Mouse (Mus musculus) testis, adult 2 months (tissue): ENCODE data around the gene Hecw1.

ENCODE experiments used
- CTCF ChIP-seq: fragments of 200-500 bp; IDR thresholded peaks from 2 replicates; pipeline ENCODE4 v1.5.1; 2012; ENCODE audit warnings: low read depth, mild to moderate bottlenecking, inconsistent platforms, low read length, moderate library complexity; ENCODE audit not compliant: control insufficient read depth, insufficient read depth, insufficient replicate concordance
- POLR2A ChIP-seq: fragments of 200-500 bp; IDR thresholded peaks from 2 replicates; pipeline ENCODE4 v1.6.1; 2012; ENCODE audit warnings: low read depth, mild to moderate bottlenecking, inconsistent platforms, low read length, moderate library complexity; ENCODE audit not compliant: control insufficient read depth

DNA sequence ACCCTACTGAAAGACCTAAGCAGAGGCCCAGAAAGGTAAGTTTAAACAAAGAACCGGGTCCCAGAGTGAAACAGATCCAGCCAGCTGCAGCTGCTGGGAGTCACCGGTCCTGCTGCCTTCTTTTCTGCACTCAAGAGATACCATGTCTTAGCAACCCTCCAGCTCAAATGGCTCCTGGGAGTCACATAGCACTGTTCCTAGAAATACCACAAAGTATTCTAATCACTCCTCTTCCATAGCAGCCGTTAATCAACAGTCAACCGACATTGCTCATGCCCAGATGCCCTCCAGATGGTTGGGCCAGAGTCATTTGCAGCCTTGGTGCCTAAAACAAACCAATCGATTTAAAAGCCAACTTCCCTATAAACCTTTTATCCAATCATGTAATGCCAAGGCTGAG lies 19.8 kb upstream of the Hecw1 start:
- TF ChIP-seq CTCF = no peak
- no peak for TF ChIP-seq POLR2A
